Mouse (Mus musculus) lung, postnatal 0 days (tissue): ENCODE measurements around the gene Nr2f2. TPM values are rescaled to one million over a fixed set of nuclear protein-coding genes. Genes with fewer than 3 reads are reported as not detected.

Experiments used
- ATAC-seq: fragments of 200-750 bp; cut with Nextera tagmentation; 2 replicates; pipeline ENCODE4 v1.8.0; 2017; ENCODE audit warnings: moderate library complexity
- DNase-seq: peaks from one replicate; pipeline ENCODE4 v3.0.0-alpha.2; 2016; ENCODE audit warnings: low spot score
- H3K27ac ChIP-seq: fragments of 300-500 bp; sonication (generic); 2 replicates; pipeline ENCODE4 v1.5.1; 2014; ENCODE audit warnings: antibody characterized with exemption, mild to moderate bottlenecking, low read length, mixed read lengths
- H3K27me3 ChIP-seq: fragments of 300-500 bp; sonication (generic); replicated peaks from 2 replicates; pipeline ENCODE4 v1.6.1; 2014; ENCODE audit warnings: low read length, mixed read lengths; ENCODE audit not compliant: insufficient read depth
- H3K36me3 ChIP-seq: fragments of 300-500 bp; sonication (generic); 2 replicates; pipeline ENCODE4 v1.6.1; 2014; ENCODE audit warnings: low read length, mixed read lengths; ENCODE audit not compliant: insufficient read depth
- H3K4me1 ChIP-seq: fragments of 300-500 bp; sonication (generic); 2 replicates; pipeline ENCODE4 v1.6.1; 2014; ENCODE audit warnings: antibody characterized with exemption, low read depth, low read length, mixed read lengths; ENCODE audit not compliant: insufficient read depth
- H3K4me2 ChIP-seq: fragments of 300-500 bp; sonication (generic); replicated peaks from 2 replicates; pipeline ENCODE4 v1.6.1; 2014; ENCODE audit warnings: low read depth, mild to moderate bottlenecking, low read length, moderate library complexity, mixed read lengths
- H3K4me3 ChIP-seq: fragments of 300-500 bp; sonication (generic); 2 replicates; pipeline ENCODE4 v1.5.1; 2014; ENCODE audit warnings: low read depth, low read length
- H3K9ac ChIP-seq: fragments of 300-500 bp; sonication (generic); replicated peaks from 2 replicates; pipeline ENCODE4 v1.6.1; 2014; ENCODE audit warnings: low read depth, mild to moderate bottlenecking
- H3K9me3 ChIP-seq: fragments of 300-500 bp; sonication (generic); 2 replicates; pipeline ENCODE4 v1.6.1; 2016; ENCODE audit warnings: low read length, mixed read lengths
- CTCF ChIP-seq: IDR thresholded peaks from 2 replicates; pipeline ENCODE4 v1.5.1; 2016; ENCODE audit warnings: antibody characterized with exemption, mild to moderate bottlenecking
- EP300 ChIP-seq: IDR thresholded peaks from 2 replicates; pipeline ENCODE4 v1.6.1; 2016; ENCODE audit warnings: antibody characterized with exemption, mild to moderate bottlenecking, control low read depth
- WGBS: fragments of 180-500 bp; shearing (Covaris S2); extraction: QIAGEN DNeasy Blood & Tissue Kit; methylation state at CpG from one replicate; pipeline ENCODE4 v1.1.7; 2014; 5-methylcytosine and 5-hydroxymethylcytosine counted together
- polyA plus RNA-seq: library from polyadenylated mRNA; unstranded; fragments of >200 nt; fragmentation: Nextera tagmentation; extraction: Ambion mirVana; gene quantifications from 2 replicates; pipeline ENCODE4 v1.2.1, GENCODE M21; 2015

The Nr2f2 gene
- polyA plus RNA-seq, 1 experiment from 2014 or later: 72.7 TPM

DNA sequence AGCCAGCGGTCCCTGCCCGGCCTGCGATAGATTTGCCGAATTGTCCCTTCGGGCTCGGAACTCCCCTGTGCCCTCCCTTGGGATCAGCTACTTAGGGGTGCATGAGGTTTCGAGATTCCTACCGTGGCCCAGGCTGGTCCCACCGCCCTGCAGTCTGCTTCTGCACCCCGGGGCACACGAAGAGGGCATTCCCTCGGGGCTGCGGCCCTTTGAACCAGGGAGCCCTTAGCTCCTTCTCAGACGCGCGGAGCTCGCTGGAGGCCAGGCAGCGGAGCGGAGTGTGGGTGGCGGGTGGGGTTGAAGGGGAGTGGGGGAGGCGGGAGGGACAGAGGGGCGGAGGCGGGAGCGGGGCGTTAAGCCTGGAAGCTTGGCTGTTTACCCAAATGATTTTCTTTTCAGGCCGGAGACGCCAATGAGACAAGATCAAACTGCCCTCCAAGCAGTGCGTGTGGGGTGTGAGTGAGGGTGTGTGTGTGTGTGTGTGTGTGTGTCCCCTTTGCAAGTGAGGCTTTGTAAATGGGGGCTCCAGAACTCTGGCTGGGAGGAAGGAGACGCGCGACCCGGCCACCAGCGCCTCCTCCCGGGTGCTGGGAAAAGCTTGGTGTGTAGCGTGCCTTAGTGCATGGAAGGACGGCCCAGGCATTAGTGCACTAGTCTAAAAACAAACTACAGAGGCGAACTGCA, 28.8 kb downstream of the Nr2f2 start:
- 14% methylated on average over 36 of the region's 37 CpGs for WGBS
- Histone ChIP-seq H3K9ac (no peak overlapping the region), H3K4me3 (peak overlapping the region; percentile 8; the same call in 1 of the 2 replicates), H3K27ac (no peak overlapping the region), H3K4me2 (peak overlapping the region; percentile 46), H3K9me3 (no peaks in the 10 kb centered on the region), H3K4me1 (0 out of 2 replicates have a peak, but pooled peaks cover 3% of the 10 kb centered on the region), H3K36me3 (no peaks in the 10 kb centered on the region), H3K27me3 (peaks cover 3% of the 10 kb centered on the region; the same call in 1 of the 2 replicates)
- DNase-seq: peak; percentile 59
- ATAC-seq: peak; percentile 60
- no peak for TF ChIP-seq EP300
- TF ChIP-seq CTCF: peak; percentile 59

DNA sequence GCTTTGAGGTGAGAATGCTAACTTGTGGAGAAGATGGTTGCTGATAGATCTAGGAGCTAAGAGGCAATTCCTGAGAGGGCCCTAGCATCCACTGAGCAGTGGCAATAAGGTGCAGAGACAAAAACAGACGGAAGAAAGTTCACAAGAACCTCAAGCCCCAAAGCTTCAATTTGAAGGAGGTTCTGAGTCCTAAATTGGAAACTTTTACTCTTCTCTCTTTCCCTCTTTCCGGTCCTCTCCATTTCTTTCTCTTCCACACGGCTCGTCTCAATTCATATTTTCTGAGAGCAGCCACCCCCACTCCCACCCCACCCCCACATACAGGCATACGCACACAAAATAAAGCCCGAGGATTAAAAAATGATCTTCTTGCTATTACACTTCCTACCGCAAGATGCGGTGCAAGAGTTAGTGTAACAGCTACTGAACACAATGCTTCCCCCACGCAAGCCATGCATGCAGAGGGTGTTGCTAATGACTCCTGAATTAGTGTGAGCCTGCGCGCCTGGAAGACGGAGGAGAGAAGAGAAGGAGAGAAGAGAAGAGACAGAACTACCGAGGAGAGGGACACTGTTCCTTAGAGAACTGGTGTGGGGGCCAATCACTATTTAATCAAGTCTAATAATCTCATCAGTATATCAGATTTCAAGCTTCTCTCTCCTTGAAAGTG, 29.8 kb downstream of the Nr2f2 start:
- Histone ChIP-seq H3K4me1 (0 out of 2 replicates have a peak, but pooled peaks cover 3% of the 10 kb centered on the region), H3K36me3 (no peaks in the 10 kb centered on the region), H3K9ac (no peak overlapping the region), H3K27me3 (peaks cover 3% of the 10 kb centered on the region; the same call in 1 of the 2 replicates), H3K4me2 (no peak overlapping the region), H3K9me3 (no peaks in the 10 kb centered on the region), H3K27ac (no peak overlapping the region), H3K4me3 (no peak overlapping the region)
- no peak for ATAC-seq
- TF ChIP-seq EP300 (no peak), CTCF (no peak)
- DNase-seq: no peak
- 80% methylated on average over 13 of the region's 13 CpGs for WGBS

DNA sequence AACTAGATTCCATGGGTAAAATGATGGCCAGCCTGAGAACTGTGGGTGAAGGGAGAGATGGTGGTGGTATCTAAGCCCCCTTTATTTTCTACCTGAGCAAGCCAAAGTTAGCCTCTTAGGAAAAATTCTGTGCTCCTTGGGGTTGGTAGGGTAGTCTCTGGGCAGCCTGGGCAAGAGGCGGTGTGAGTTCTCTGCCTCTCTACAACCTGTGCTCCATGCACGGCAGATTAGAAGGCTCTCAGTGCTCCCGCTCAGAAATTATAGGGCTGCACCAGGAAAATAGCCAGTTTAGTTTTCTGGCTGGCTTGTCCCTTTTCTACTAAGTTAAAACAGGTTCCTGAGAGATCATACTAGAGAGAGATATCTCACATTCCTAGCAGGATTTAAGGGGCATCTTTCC, 30.4 kb downstream of the Nr2f2 start:
- no peak for ATAC-seq
- no peak overlapping the region for H3K9ac ChIP-seq

DNA sequence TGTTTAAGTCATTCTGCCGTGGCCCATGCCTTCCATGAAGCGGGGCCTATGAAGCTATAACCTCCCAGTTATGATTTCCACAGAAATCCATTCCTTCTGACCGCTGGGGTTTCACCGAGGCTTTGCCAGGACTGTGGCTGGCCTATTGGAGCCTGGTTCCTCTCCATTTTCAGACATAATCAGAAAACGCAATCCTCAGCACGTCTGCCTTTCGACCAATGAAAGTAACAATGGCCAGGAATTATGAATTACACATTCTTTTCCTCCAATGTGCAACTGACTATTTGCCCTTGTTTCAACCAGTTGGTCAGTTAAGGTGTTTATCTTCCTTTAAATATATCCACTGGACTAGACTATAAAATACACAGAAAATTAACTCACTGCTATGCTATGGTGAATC, 31.1 kb downstream of the Nr2f2 start:
- Histone ChIP-seq H3K9me3 (no peaks in the 10 kb centered on the region), H3K4me1 (peaks cover 6% of the 10 kb centered on the region; the same call in 1 of the 2 replicates), H3K27ac (no peak overlapping the region), H3K4me2 (no peak overlapping the region), H3K36me3 (no peaks in the 10 kb centered on the region), H3K27me3 (peaks cover 9% of the 10 kb centered on the region; the same call in 1 of the 2 replicates), H3K4me3 (no peak overlapping the region), H3K9ac (no peak overlapping the region)
- WGBS: 31% methylated on average over 7 of the region's 7 CpGs
- DNase-seq: peak; percentile 4
- no peak for TF ChIP-seq CTCF
- no peak for TF ChIP-seq EP300
- ATAC-seq: no peak

More for the DNA sequence above, 30.4 kb downstream of the Nr2f2 start:
- no peaks in the 10 kb centered on the region for H3K9me3 ChIP-seq
- H3K4me2 ChIP-seq: no peak overlapping the region
- peaks cover 3% of the 10 kb centered on the region; the same call in 1 of the 2 replicates for H3K27me3 ChIP-seq
- DNase-seq: no peak
- whole genome bisulfite sequencing: 86% methylated on average over 3 of the region's 3 CpGs
- TF ChIP-seq EP300 (no peak), CTCF (no peak)
- H3K36me3 ChIP-seq: no peaks in the 10 kb centered on the region
- no peak overlapping the region for H3K4me3 ChIP-seq
- H3K27ac ChIP-seq: no peak overlapping the region
- peaks cover 6% of the 10 kb centered on the region; the same call in 1 of the 2 replicates for H3K4me1 ChIP-seq

DNA sequence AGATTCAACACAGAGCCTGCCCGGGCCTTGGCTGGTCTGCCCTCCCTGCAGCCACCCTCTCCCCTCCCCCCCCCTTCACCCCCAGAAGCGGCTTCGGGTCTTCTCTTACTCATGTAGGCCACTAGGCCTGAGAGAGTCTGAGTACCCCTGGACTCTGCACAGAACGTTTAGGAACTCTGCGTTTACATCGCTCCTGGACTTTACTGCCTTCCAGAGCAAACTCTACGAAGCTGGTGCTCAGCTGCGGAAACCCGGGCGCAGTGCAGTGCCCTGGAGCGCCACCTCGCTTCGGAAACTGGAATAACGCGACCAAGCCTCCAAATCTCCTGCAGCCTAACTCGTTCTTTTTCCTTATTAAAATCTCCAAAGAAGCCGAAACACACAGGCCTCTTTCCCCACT, 31.7 kb downstream of the Nr2f2 start:
- H3K27ac ChIP-seq: no peak overlapping the region
- H3K27me3 ChIP-seq: peaks cover 11% of the 10 kb centered on the region; the same call in 1 of the 2 replicates
- H3K9ac ChIP-seq: no peak overlapping the region
- WGBS: 2% methylated on average over 17 of the region's 17 CpGs
- ATAC-seq (peak; percentile 65), DNase-seq (peak; percentile 85)
- TF ChIP-seq CTCF (peak; percentile 95), EP300 (no peak)
- H3K4me1 ChIP-seq: peaks cover 6% of the 10 kb centered on the region; the same call in 1 of the 2 replicates
- no peaks in the 10 kb centered on the region for H3K9me3 ChIP-seq
- H3K36me3 ChIP-seq: no peaks in the 10 kb centered on the region
- H3K4me2 ChIP-seq: peak overlapping the region; percentile 40; the same call in 1 of the 2 replicates
- H3K4me3 ChIP-seq: no peak overlapping the region

DNA sequence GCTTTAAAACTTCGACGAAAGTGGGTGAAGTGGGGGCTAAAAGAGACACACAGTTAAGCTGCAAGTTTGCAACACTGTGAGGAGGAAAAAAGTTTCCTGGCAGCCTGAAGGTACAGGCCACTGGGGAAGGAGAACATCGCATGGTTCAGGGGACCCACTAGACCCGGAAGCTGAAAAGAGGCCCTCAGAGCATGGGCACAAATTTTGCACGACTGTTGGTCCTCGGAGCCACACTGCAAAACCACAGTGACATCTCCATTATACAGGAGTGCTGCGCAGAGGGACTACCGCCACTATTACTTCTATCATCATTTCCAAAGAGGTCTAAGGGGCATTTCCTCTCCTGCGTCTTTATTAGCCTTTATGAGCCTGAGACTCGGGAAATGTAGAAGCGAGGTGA, 32.7 kb downstream of the Nr2f2 start:
- no peak overlapping the region for H3K27ac ChIP-seq
- no peak overlapping the region for H3K4me3 ChIP-seq
- H3K36me3 ChIP-seq: no peaks in the 10 kb centered on the region
- no peaks in the 10 kb centered on the region for H3K9me3 ChIP-seq
- H3K4me1 ChIP-seq: peaks cover 6% of the 10 kb centered on the region; the same call in 1 of the 2 replicates
- no peak for DNase-seq
- WGBS: 50% methylated on average over 11 of the region's 11 CpGs
- no peak overlapping the region for H3K9ac ChIP-seq
- H3K4me2 ChIP-seq: no peak overlapping the region
- peaks cover 17% of the 10 kb centered on the region; the same call in 1 of the 2 replicates for H3K27me3 ChIP-seq
- TF ChIP-seq CTCF (no peak), EP300 (no peak)
- no peak for ATAC-seq
